Mouse (Mus musculus) stomach, embryonic 15.5 days (tissue): ENCODE measurements around the gene Exoc5. TPM values are rescaled to one million over a fixed set of nuclear protein-coding genes. Genes with fewer than 3 reads are reported as not detected.

Experiments used
- polyA plus RNA-seq: library from polyadenylated mRNA; unstranded; fragments of >200 nt; fragmentation: Nextera tagmentation; extraction: Ambion mirVana; gene quantifications from 2 replicates; pipeline ENCODE4 v1.2.1, GENCODE M21; 2015

The Exoc5 gene
- polyA plus RNA-seq, 1 experiment from 2014 or later: 41.2 TPM

Other genes with a start within 250 kb of the Exoc5 start
- 23.6 and 25.4 TPM in 2 replicates for gene Ap5m1, start 556 bp downstream of the Exoc5 start, polyA plus RNA-seq
- gene Naa30, start 105.6 kb upstream of the Exoc5 start, polyA plus RNA-seq: 10.9 and 12.6 TPM in 2 replicates
- 29.1 and 29.3 TPM in 2 replicates for gene ccdc198, start 178.8 kb upstream of the Exoc5 start, polyA plus RNA-seq